Mouse (Mus musculus) cerebellum, postnatal 25 days (tissue): ENCODE measurements around the gene Tmem202.

Experiments used
- DNase-seq, 2 experiments: peaks; one replicate each; pipeline ENCODE4 v3.0.0; 2021; ENCODE audit warnings: mixed read lengths in 2 of 2

Gene Tmem202

GRCm38 (mm10) chr9:59539441-59540137 lies at the start of gene Tmem202, which contains the start of gene Hexa:
Tmem202 (minus strand) TSS chr9:59539847.
Hexa (plus strand) TSS chr9:59539540.
- DNase-seq = peak; percentile 84 to 89

- peak in 1 of 2 experiments; percentile 44 for DNase-seq
These were observed 49.3 kb upstream of the Tmem202 start for GRCm38 (mm10) chr9:59588710-59589671.

GRCm38 (mm10) chr9:59588252-59588651 lies 48.6 kb upstream of the Tmem202 start:
- DNase-seq = no peak

DNA sequence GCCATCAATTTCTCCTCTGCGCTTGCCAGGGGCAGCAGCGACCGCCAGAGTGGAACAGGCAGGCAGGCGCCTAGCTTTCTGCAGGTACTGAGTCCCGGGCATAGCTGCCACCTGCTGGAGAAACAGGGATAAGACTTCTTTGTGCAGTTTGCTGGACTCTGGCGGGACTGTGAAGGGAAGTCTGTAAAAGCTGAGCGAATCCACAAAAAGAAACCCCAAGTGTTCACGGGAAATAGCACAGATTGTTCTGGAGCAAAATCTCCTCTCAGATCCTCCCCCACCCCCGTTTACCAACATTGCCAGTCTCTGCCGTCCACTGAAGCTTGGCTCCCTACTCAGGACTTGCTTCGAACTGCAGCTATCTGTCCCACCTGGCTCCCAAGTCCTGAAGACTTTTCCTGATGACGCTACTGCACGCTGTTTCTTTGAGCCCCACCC lies 45.2 kb upstream of the Tmem202 start:
- DNase-seq = peak; percentile 75 to 85

DNA sequence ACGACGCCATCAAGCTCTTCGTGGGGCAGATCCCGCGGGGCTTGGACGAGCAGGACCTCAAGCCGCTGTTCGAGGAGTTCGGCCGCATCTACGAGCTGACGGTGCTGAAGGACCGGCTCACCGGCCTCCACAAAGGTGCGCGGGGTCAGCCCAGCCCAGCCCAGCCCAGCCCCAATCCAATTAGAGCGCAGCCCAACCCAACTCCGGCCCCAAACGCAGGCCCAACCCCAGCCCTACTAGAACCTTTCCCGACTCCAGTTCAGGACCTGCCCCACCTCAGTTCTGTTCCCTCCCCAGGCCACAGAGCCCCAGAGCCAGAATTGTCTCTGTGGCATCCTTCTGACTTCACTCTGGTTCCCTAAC lies 38.8 kb upstream of the Tmem202 start:
- no peak for DNase-seq

- peak; percentile 89 to 93 for DNase-seq
These were observed 38.3 kb upstream of the Tmem202 start, which contains the start of gene Celf6 for GRCm38 (mm10) chr9:59577844-59578504. Celf6 (plus strand) TSS chr9:59577917.

DNA sequence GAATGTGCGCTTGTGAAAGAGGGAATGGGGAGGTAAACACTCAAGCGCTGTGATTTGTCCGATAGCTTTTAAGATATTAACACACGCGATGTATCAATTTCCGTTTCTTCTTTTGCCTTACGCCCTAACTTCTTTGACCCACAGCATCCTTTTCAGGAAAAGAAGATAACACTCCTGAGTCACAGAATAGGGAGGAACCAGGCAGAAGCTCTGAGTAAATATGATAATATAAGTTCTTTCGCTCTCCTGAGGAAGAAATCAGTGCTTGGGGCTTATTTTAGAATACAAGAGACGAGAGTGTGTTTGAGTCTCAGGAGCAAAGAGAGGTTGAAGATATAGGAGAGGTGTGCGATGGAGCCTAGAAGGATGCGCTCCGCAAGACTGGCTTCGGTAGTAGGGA lies 37.8 kb upstream of the Tmem202 start:
- no peak for DNase-seq

DNA sequence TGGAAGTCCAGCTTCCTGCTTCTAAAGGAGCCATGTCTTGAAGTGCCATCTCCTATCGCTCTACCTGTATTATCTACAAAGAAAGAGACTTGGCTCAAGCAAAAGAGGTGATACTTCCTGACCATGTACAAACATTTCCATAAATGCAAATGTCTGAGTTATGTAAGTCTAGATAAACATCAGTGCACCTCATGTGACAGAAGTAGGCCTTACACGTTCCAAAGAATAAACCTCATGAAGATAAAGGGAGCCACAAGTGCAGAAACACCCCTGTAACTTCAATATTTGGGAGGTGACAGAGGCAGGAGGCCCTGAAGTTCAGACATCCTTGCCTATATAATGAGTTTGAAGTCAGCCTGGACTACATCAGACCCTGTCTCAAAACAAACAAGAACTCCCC lies 32.2 kb upstream of the Tmem202 start:
- no peak for DNase-seq

DNA sequence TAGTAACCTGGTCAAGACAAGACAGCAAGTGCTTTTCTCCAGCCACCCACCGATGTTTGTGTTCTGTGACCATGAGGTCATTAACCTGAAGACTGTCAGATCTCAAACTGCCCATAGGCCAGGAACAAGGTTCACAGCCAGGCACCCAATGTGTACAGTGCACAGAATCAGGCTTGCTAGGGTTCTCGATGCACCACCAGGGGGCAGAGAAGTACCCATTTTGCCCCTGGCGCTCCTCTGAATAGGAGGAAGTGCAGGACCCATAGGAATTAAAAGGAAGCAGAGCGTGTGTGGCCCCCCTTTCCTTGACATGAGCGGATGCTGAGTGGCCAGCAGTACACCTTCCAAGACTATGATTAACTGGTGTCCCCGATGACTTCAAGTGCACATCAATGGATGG lies 27.5 kb upstream of the Tmem202 start:
- peak; percentile 62 to 75 for DNase-seq

- DNase-seq = peak; percentile 66 to 81
These were observed 26.0 kb upstream of the Tmem202 start for GRCm38 (mm10) chr9:59565600-59565999.

DNA sequence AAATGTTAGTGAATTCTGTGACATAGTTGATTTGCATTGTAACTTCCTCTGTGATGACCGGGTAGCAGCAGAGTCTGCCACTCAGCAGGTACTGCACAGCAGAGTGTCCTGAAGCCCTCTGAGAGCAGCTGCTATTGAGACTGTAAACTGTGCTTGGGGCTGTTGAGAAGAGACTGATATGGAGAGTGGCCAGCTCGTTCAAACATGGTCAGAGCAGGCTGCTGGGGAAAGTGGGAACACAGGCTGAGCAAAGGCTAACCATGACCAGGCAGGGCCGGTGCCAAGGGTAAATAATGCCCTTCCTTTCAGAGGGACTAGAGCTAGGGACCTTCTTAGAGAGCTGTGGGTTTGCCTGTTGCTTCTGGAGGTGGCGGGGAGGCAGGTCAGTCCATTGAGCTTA lies 14.1 kb upstream of the Tmem202 start:
- DNase-seq = no peak

- no peak for DNase-seq
These were observed 13.0 kb upstream of the Tmem202 start for GRCm38 (mm10) chr9:59552610-59553009.

- peak in 1 of 2 experiments; percentile 29 for DNase-seq
These were observed 12.0 kb upstream of the Tmem202 start for GRCm38 (mm10) chr9:59551620-59552031.

DNA sequence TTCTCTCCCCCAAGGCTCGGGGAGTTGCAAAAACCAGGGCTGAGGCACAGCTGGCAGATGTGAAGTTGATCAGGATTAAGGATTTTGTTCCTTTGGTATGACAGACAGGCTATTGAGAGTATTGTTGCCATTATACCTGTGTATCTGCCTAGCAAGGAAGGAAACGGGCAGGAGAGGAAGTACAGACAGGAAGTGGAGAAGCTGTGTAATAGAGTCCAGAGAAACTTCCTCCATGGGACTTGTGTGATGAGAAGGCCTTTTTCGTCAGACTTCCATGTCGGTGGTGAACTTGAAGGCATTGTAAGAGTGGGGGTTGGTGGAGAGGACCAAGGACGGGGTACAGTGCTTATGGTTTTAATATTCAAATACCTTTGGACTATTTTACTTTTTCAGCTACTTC lies 11.4 kb upstream of the Tmem202 start:
- no peak for DNase-seq

- no peak for DNase-seq
These were observed 10.4 kb upstream of the Tmem202 start for GRCm38 (mm10) chr9:59550077-59550476.

GRCm38 (mm10) chr9:59548961-59549487 lies 9.4 kb upstream of the Tmem202 start:
- DNase-seq = no peak

DNA sequence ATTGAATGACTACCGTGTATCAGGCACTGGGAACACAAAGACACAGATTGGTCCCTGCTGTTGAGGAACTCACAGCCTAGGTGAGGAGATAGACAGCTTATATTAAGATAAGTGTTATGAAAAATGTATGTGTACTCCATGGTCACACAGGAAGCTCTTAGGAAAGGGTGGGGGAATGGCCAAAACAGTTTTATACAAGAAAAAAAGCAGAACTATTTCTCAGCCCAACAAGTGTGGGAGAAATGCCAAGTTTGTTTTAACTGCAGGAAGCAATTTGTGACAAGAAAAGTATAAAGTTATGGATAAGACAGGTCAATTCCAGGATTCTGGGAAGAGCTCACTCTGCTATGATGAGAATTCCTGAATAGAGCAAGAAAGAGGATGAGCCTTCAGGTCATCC lies 8.2 kb upstream of the Tmem202 start:
- DNase-seq = no peak

- no peak for DNase-seq
These were observed 5.1 kb upstream of the Tmem202 start for GRCm38 (mm10) chr9:59544739-59545138.

DNA sequence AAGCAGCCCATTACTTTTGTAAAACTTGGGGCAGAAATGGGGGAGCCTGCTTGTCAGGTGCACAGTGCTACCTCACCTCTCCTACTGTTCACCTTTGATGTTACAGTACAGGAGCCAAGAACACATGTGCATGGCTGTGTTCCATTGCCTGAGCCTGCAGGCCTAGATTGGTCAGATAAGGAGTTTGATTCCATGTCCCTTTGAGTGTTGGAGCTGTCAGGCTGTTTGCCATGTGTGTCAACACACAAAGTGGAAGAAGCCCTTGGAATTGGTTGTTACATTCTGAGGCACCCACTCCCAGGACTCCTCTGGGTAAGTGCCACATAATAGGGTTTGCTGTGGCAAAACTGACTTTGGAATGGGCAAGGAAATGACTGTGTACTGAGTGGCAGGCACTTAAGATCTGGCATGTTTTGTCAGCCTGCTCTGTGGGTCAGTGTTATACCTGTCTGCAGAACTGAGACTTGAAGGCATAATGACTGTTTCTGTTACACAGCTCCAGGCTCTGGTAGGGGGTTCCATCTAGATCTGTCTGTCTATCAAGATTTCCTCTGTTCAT lies 3.2 kb upstream of the Tmem202 start:
- DNase-seq = no peak

DNA sequence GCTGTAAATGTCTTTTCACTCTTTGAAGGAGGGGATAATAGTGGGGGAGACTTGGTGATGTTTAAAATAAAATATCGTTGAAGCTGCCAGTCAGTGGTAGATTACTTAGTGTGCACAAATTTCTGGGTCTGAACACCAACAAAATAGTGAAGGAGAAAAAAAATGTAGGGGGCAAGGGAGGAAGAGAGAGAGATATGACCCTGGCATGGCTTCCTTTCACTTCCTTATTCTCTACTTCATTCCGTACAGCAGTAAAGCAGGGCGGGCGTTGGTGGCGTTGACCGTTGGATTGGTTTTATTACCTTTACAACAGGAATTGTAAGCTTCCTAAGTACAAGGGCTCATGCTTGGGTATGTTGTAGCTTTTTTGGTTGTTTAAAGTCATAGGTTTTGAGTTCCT lies 2.0 kb upstream of the Tmem202 start:
- DNase-seq = no peak

DNA sequence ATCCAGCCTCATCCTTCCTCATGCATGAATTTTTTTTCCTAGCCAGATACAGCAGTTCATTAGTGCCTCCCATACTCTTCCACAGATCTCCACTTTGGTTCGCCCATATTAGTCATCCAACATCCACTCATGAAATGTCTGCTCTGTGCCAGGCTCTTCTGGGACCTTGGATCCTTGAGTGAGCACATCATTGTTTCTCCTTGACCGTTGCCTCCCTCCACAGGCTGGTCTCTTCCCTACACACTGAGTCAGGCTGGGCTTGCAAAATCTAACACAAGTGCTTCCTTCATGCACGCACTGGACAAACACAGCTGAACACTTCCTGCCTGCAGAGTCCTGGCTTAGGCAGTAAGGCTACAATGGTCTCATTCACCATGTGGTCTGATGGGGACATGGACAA lies 2.0 kb downstream of the Tmem202 start:
- no peak for DNase-seq

DNA sequence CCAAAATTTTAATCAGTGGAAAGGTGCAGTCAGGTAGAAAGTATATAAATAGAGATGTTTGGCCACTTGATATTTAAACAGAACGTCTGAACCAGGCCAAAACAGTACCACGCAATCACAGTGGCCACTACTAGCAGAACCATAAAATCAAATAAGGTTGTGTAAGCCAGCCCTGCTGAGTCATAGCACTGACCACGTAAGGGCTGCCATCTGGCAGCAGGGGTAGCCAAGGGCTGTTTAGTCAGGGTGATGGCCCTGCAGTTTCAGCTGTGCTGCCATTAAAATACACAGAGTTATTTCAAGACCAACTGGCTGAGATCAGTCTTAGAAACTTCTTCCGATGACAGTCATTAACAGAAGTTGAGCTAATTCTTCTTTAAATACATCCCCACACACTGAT lies 5.8 kb downstream of the Tmem202 start:
- peak; percentile 77 to 83 for DNase-seq

- DNase-seq = no peak
These were observed 6.2 kb downstream of the Tmem202 start for GRCm38 (mm10) chr9:59533422-59533821.
